Mouse (Mus musculus): ENCODE measurements around the gene Bad. TPM values are rescaled to one million over a fixed set of nuclear protein-coding genes. Genes with fewer than 3 reads are reported as not detected.

Gene Bad
- total RNA-seq, 4 experiments from 2014 or later, result 34.6 to 44.9 (median 37.6) TPM

Small RNA genes lying within 50 kb of the gene (microRNA-seq; reads per million reads assigned to microRNA genes)
- 6.4 to 8.4 reads per million in 2 experiments for gene Mir6990

Other genes starting within 250 kb of the Bad start
- 10 to 100 TPM; 41.9 to 59.0 (median 49.0) TPM for gene Rps6ka4, start 101.2 kb upstream of the Bad start, total RNA-seq (2022)
- gene Ccdc88b, start 83.7 kb upstream of the Bad start, total RNA-seq (2022), result 1 to 10 TPM; 4.6 to 6.3 (median 5.8) TPM
- gene Trmt112, start 32.2 kb upstream of the Bad start, total RNA-seq (2022), result 10 to 100 TPM; 35.0 to 55.2 (median 44.9) TPM
- gene Prdx5, start 31.8 kb upstream of the Bad start, total RNA-seq (2022), result 100 to 1,000 TPM; 294 to 374 (median 338) TPM
- gene Esrra, start 20.0 kb upstream of the Bad start, total RNA-seq (2022), result 10 to 100 TPM; 60.5 to 66.0 (median 63.4) TPM
- gene Catsperz, start 16.5 kb upstream of the Bad start, total RNA-seq (2022), result 10 to 100 TPM; 15.5 to 18.5 (median 16.6) TPM
- 10 to 100 TPM; 25.0 to 31.5 (median 25.7) TPM for gene Kcnk4, start 7.3 kb upstream of the Bad start, total RNA-seq (2022)
- gene Gpr137, start 619 bp downstream of the Bad start, total RNA-seq (2022), result 100 to 1,000 TPM; 101 to 106 (median 104) TPM
- 10 to 100 TPM; 56.6 to 72.1 (median 59.0) TPM for gene Ppp1r14b, start 33.1 kb downstream of the Bad start, total RNA-seq (2022)
- gene Plcb3, start 34.6 kb downstream of the Bad start, total RNA-seq (2022), result 10 to 100 TPM; 13.8 to 18.2 (median 14.5) TPM
- gene Fkbp2, start 38.6 kb downstream of the Bad start, total RNA-seq (2022), result 100 to 1,000 TPM in 2 of 4 experiments, 10 to 100 TPM in 2; 79.1 to 129 (median 98.4) TPM
- gene Vegfb, start 45.8 kb downstream of the Bad start, total RNA-seq (2022), result 100 to 1,000 TPM in 3 of 4 experiments, 10 to 100 TPM in 1; 98.9 to 107 (median 104) TPM
- 10 to 100 TPM; 27.0 to 32.6 (median 29.7) TPM for gene Dnajc4, start 50.7 kb downstream of the Bad start, total RNA-seq (2022)
- 10 to 100 TPM; 13.8 to 17.0 (median 16.2) TPM for gene Nudt22, start 54.3 kb downstream of the Bad start, total RNA-seq (2022)
- 10 to 100 TPM; 20.2 to 25.3 (median 21.3) TPM for gene Trpt1, start 54.3 kb downstream of the Bad start, total RNA-seq (2022)
- gene Fermt3, start 77.6 kb downstream of the Bad start, total RNA-seq (2022), result 10 to 100 TPM in 1 of 4 experiments, 1 to 10 TPM in 3; 4.1 to 11.5 (median 7.1) TPM
- gene Stip1, start 98.1 kb downstream of the Bad start, total RNA-seq (2022), result 100 to 1,000 TPM; 160 to 199 (median 183) TPM
- 10 to 100 TPM; 16.7 to 19.7 (median 18.0) TPM for gene Macrod1, start 114.9 kb downstream of the Bad start, total RNA-seq (2022)
- 10 to 100 TPM; 35.6 to 42.2 (median 39.1) TPM for gene Flrt1, start 163.9 kb downstream of the Bad start, total RNA-seq (2022)

All from left cerebral cortex, adult 8-10 months (tissue).